Mouse (Mus musculus) left cerebral cortex, postnatal 14 days (tissue): Measurements from ENCODE around the gene Hdgfl2. TPM values are rescaled to one million over a fixed set of nuclear protein-coding genes. Genes with fewer than 3 reads are reported as not detected.
"Not testable (repeated sequence)": the region's sequence is repeated elsewhere in the genome, so short reads cannot be mapped to it uniquely, and the experiment has no call there.

ENCODE experiments used
- DNase-seq, 2 experiments: peaks; one replicate each; pipeline ENCODE4 v3.0.0; 2021 to 2022; ENCODE audit warnings: low spot score in 2 of 2, mixed read lengths in 1 of 2
- intact Hi-C: fragments of 180-260 bp; cut with DNase I; formaldehyde crosslinking; loops from one replicate; pipeline ENCODE4 v1.15.1; 2025
- total RNA-seq, 2 experiments: library from RNA; stranded (reverse); gene quantifications; 2 replicates each; pipeline ENCODE4 v1.2.3; 2021

Hdgfl2 gene
- total RNA-seq, 2 experiments from 2014 or later, result 97.6 to 97.9 TPM

- intact Hi-C loops, result no loop called here
- no peak for DNase-seq
Measured at GRCm38 (mm10) chr17:56055945-56056678, 23.3 kb upstream of the Hdgfl2 start.

GRCm38 (mm10) chr17:56057381-56058120, 21.9 kb upstream of the Hdgfl2 start:
- no peak for DNase-seq
- intact Hi-C loops, result no loop called here

- intact Hi-C loops, result no loop called here
- no peak for DNase-seq
Measured at GRCm38 (mm10) chr17:56062081-56062480, 17.4 kb upstream of the Hdgfl2 start.

- DNase-seq, intact Hi-C loops: not testable (repeated sequence)
Measured at GRCm38 (mm10) chr17:56065715-56066114, 13.7 kb upstream of the Hdgfl2 start.

GRCm38 (mm10) chr17:56066451-56066850, 13.0 kb upstream of the Hdgfl2 start:
- intact Hi-C loops, result no loop called here
- DNase-seq, result no peak

GRCm38 (mm10) chr17:56069066-56069465, 10.4 kb upstream of the Hdgfl2 start:
- DNase-seq, result no peak
- intact Hi-C loops, result no loop called here

GRCm38 (mm10) chr17:56071126-56071525, 8.3 kb upstream of the Hdgfl2 start:
- no peak for DNase-seq
- intact Hi-C loops, result no loop called here

- no peak for DNase-seq
- intact Hi-C loops, result no loop called here
Measured at GRCm38 (mm10) chr17:56072243-56072642, 7.2 kb upstream of the Hdgfl2 start.

GRCm38 (mm10) chr17:56074097-56074826, 5.2 kb upstream of the Hdgfl2 start:
- intact Hi-C loops, result no loop called here

GRCm38 (mm10) chr17:56074827-56075208, 4.6 kb upstream of the Hdgfl2 start, which contains the start of gene Ubxn6:
TSS of gene Ubxn6 (minus strand) at chr17:56075028.
- peak; percentile 98 to 99 for DNase-seq
- intact Hi-C loops, result loop anchor here (5.0 kb wide), 1 partner anchor 33 kb away; the partner anchor contains the start of gene Chaf1a

More at GRCm38 (mm10) chr17:56074097-56074826, 5.2 kb upstream of the Hdgfl2 start:
- peak; percentile 62 to 76 for DNase-seq

- DNase-seq, result no peak
- intact Hi-C loops, result loop anchor here (5.0 kb wide), 1 partner anchor 35 kb away; the partner anchor contains the start of gene Chaf1a
Measured at GRCm38 (mm10) chr17:56077523-56077922, 1.9 kb upstream of the Hdgfl2 start.

- intact Hi-C loops, result loop anchor here (5.0 kb wide), 1 partner anchor 36 kb away; the partner anchor contains the start of gene Chaf1a
- DNase-seq, result not testable (repeated sequence)
Measured at GRCm38 (mm10) chr17:56078361-56078760, 1.1 kb upstream of the Hdgfl2 start.

GRCm38 (mm10) chr17:56079921-56080320, 487 bp downstream of the Hdgfl2 start:
- intact Hi-C loops, result loop anchor here (5.0 kb wide), 1 partner anchor 38 kb away; the partner anchor contains the start of gene Chaf1a
- DNase-seq, result peak in 1 of 2 experiments; percentile 13

GRCm38 (mm10) chr17:56080781-56081585, 1.5 kb downstream of the Hdgfl2 start:
- intact Hi-C loops, result no loop called here
- DNase-seq, result peak; percentile 69 to 83

- intact Hi-C loops, result no loop called here
- DNase-seq, result no peak
Measured at GRCm38 (mm10) chr17:56092312-56092711, 12.9 kb downstream of the Hdgfl2 start.

GRCm38 (mm10) chr17:56092794-56093193, 13.4 kb downstream of the Hdgfl2 start:
- intact Hi-C loops, result no loop called here
- no peak for DNase-seq

GRCm38 (mm10) chr17:56096883-56097282, 17.4 kb downstream of the Hdgfl2 start:
- intact Hi-C loops, result no loop called here
- DNase-seq, result no peak

- intact Hi-C loops, result no loop called here
- DNase-seq, result no peak
Measured at GRCm38 (mm10) chr17:56098180-56098579, 18.7 kb downstream of the Hdgfl2 start.
